In genomic region chr10:80535071-80535470, GRCm38 (mm10) we compare ENCODE assay signal across 9 mouse cellular contexts. TPM values are rescaled to one million over a fixed set of nuclear protein-coding genes. Genes with fewer than 3 reads are reported as not detected.
DNase-seq lines count a peak whose midpoint lies in the region; ATAC-seq and TF ChIP-seq lines count a peak whose summit lies in the region.
"Had no signal": no experiment of that assay in that cellular context is flagged by ENCODE, and none has a peak within 500 bp of the region (broad histone marks: within the 10 kb centered on the region; RNA-seq: fewer than 3 reads in every experiment).

No protein-coding gene starts in this region.

- no peak for TF ChIP-seq CTCF in kidney, postnatal 0 days (IDR thresholded peaks at IDR 0.05; ENCODE audit: low read depth)

- H3K27me3 ChIP-seq in kidney, postnatal 0 days (ENCODE audit: insufficient read depth, low read length) = peaks cover 7% of the 10 kb centered on the region; the same call in 1 of the 2 replicates
- peaks cover 52% of the 10 kb centered on the region for H3K27me3 ChIP-seq in embryonic facial prominence, embryonic 10.5 days (replicated peaks; ENCODE audit: low read depth, poor library complexity, severe bottlenecking)
- no peaks in the 10 kb centered on the region; the same call in 1 of the 2 replicates for H3K27me3 ChIP-seq in liver, embryonic 11.5 days (replicated peaks; ENCODE audit: control insufficient read depth, insufficient read depth, low read length)

- no peak overlapping the region for H3K27ac ChIP-seq in kidney, postnatal 0 days
- H3K27ac ChIP-seq in embryonic facial prominence, embryonic 10.5 days (replicated peaks) = no peak overlapping the region
- H3K27ac ChIP-seq in liver, embryonic 11.5 days (ENCODE audit: low read depth, low read length) = peak overlapping the region; percentile 59; the same call in 1 of the 2 replicates

- 9% methylated on average over 14 of the region's 14 CpGs for WGBS in kidney, postnatal 0 days
- WGBS in embryonic facial prominence, embryonic 10.5 days = 13% methylated on average over 14 of the region's 14 CpGs
- WGBS in liver, embryonic 11.5 days = 8% methylated on average over 14 of the region's 14 CpGs

- H3K4me1 ChIP-seq in kidney, postnatal 0 days (replicated peaks; ENCODE audit: insufficient read depth, low read length) = peaks cover 7% of the 10 kb centered on the region; the same call in 1 of the 2 replicates
- peaks cover 37% of the 10 kb centered on the region for H3K4me1 ChIP-seq in embryonic facial prominence, embryonic 10.5 days
- peaks cover 39% of the 10 kb centered on the region for H3K4me1 ChIP-seq in liver, embryonic 11.5 days (replicated peaks; ENCODE audit: control insufficient read depth, insufficient read depth, low read length)

- H3K4me2 ChIP-seq in kidney, postnatal 0 days (ENCODE audit: low read length) = 0 out of 2 replicates have a peak overlapping the region, but pooled peaks have one; percentile 23
- H3K4me2 ChIP-seq in liver, embryonic 11.5 days = peak overlapping the region; percentile 68

- no peak overlapping the region for H3K9ac ChIP-seq in kidney, postnatal 0 days (ENCODE audit: low read depth, low read length)
- H3K9ac ChIP-seq in liver, embryonic 11.5 days (ENCODE audit: low read depth, low read length) = peak overlapping the region; percentile 39

- H3K36me3 ChIP-seq in kidney, postnatal 0 days (ENCODE audit: insufficient read depth, low read length) = no peaks in the 10 kb centered on the region
- no peaks in the 10 kb centered on the region for H3K36me3 ChIP-seq in embryonic facial prominence, embryonic 10.5 days (replicated peaks)
- H3K36me3 ChIP-seq in liver, embryonic 11.5 days (ENCODE audit: control insufficient read depth, insufficient read depth, low read length) = no peaks in the 10 kb centered on the region

- H3K4me3 ChIP-seq in kidney, postnatal 0 days (replicated peaks; ENCODE audit: low read depth, low read length) = no peak overlapping the region
- peak overlapping the region; percentile 30 for H3K4me3 ChIP-seq in embryonic facial prominence, embryonic 10.5 days
- peak overlapping the region; percentile 43 for H3K4me3 ChIP-seq in liver, embryonic 11.5 days (ENCODE audit: low read depth, low read length)

- ATAC-seq in kidney, postnatal 0 days (replicated peaks; ENCODE audit: low FRiP score, low read depth) = no peak
- ATAC-seq in liver, embryonic 11.5 days (replicated peaks; ENCODE audit: low FRiP score) = peak; percentile 42
- no peak for ATAC-seq in frontal cortex, adult (ENCODE audit: low TSS enrichment)

- H3K9me3 ChIP-seq in kidney, postnatal 0 days (replicated peaks; ENCODE audit: low read length) = no peaks in the 10 kb centered on the region
- H3K9me3 ChIP-seq in embryonic facial prominence, embryonic 10.5 days = no peaks in the 10 kb centered on the region
- no peaks in the 10 kb centered on the region for H3K9me3 ChIP-seq in liver, embryonic 11.5 days (ENCODE audit: control insufficient read depth, low read length)

- no peak for DNase-seq in kidney, postnatal 0 days (ENCODE audit: low spot score)
- DNase-seq in kidney, adult 9 months = no peak
- no peak for DNase-seq in embryonic facial prominence, embryonic 10.5 days (ENCODE audit: low spot score)
- peak; percentile 66 for DNase-seq in liver, embryonic 11.5 days (ENCODE audit: low spot score)
- DNase-seq in spleen, postnatal 14 days (ENCODE audit: low spot score in 2 of 2) = peak; percentile 74 to 76
- DNase-seq in Muller cell, postnatal 12 days (ENCODE audit: inconsistent ontology term) = no peak
- no peak for DNase-seq in layer of hippocampus, postnatal 10 days (ENCODE audit: low spot score in 2 of 2)
- DNase-seq: kidney, postnatal 14 days had no signal

RNA-seq across cellular contexts. Expression of gene Atp8b3, which starts 3.9 kb away (rescaled TPM):
- polyA plus RNA-seq in kidney, postnatal 0 days (2015; fragmentation: Nextera tagmentation; extraction: Ambion mirVana) = 0.09 and 0.16 TPM in 2 replicates
- polyA plus RNA-seq in embryonic facial prominence, embryonic 10.5 days (2016; fragmentation: Nextera tagmentation; extraction: Ambion mirVana) = 0.51 and 0.75 TPM in 2 replicates
- polyA plus RNA-seq in liver, embryonic 11.5 days (2014; fragmentation: Nextera tagmentation; extraction: Ambion mirVana) = 0.12 and 0.23 TPM in 2 replicates
- under 1 TPM; 0.21 to 0.38 TPM for total RNA-seq in layer of hippocampus, postnatal 10 days (2021)

RNA-seq across cellular contexts. Expression of gene Rexo1, which starts 26.3 kb away (rescaled TPM):
- polyA plus RNA-seq in kidney, postnatal 0 days (2015; fragmentation: Nextera tagmentation; extraction: Ambion mirVana) = 16.8 and 17.3 TPM in 2 replicates
- polyA plus RNA-seq in embryonic facial prominence, embryonic 10.5 days (2016; fragmentation: Nextera tagmentation; extraction: Ambion mirVana) = 34.7 and 35.0 TPM in 2 replicates
- 31.8 and 33.4 TPM in 2 replicates for polyA plus RNA-seq in liver, embryonic 11.5 days (2014; fragmentation: Nextera tagmentation; extraction: Ambion mirVana)
- total RNA-seq in layer of hippocampus, postnatal 10 days (2021) = 10 to 100 TPM; 49.5 to 53.9 TPM

RNA-seq across cellular contexts. Expression of gene Onecut3, which starts 40.4 kb away (rescaled TPM):
- polyA plus RNA-seq in kidney, postnatal 0 days (2015; fragmentation: Nextera tagmentation; extraction: Ambion mirVana) = not detected in 2 replicates
- polyA plus RNA-seq in embryonic facial prominence, embryonic 10.5 days (2016; fragmentation: Nextera tagmentation; extraction: Ambion mirVana) = 0.17 and 0.58 TPM in 2 replicates
- polyA plus RNA-seq in liver, embryonic 11.5 days (2014; fragmentation: Nextera tagmentation; extraction: Ambion mirVana) = 0.94 and 1.3 TPM in 2 replicates
- total RNA-seq in layer of hippocampus, postnatal 10 days (2021) = under 1 TPM; 0.07 TPM

RNA-seq across cellular contexts. Expression of gene Klf16, which starts 42.0 kb away (rescaled TPM):
- 8.1 and 8.8 TPM in 2 replicates for polyA plus RNA-seq in kidney, postnatal 0 days (2015; fragmentation: Nextera tagmentation; extraction: Ambion mirVana)
- polyA plus RNA-seq in embryonic facial prominence, embryonic 10.5 days (2016; fragmentation: Nextera tagmentation; extraction: Ambion mirVana) = 8.5 TPM in 2 replicates
- 10.0 and 11.4 TPM in 2 replicates for polyA plus RNA-seq in liver, embryonic 11.5 days (2014; fragmentation: Nextera tagmentation; extraction: Ambion mirVana)
- 10 to 100 TPM; 41.8 to 43.6 TPM for total RNA-seq in layer of hippocampus, postnatal 10 days (2021)

RNA-seq across cellular contexts. Expression of gene Abhd17a, which starts 55.1 kb away (rescaled TPM):
- polyA plus RNA-seq in kidney, postnatal 0 days (2015; fragmentation: Nextera tagmentation; extraction: Ambion mirVana) = 104 and 121 TPM in 2 replicates
- 79.8 and 84.9 TPM in 2 replicates for polyA plus RNA-seq in embryonic facial prominence, embryonic 10.5 days (2016; fragmentation: Nextera tagmentation; extraction: Ambion mirVana)
- 89.7 and 96.5 TPM in 2 replicates for polyA plus RNA-seq in liver, embryonic 11.5 days (2014; fragmentation: Nextera tagmentation; extraction: Ambion mirVana)
- total RNA-seq in layer of hippocampus, postnatal 10 days (2021) = 100 to 1,000 TPM; 179 to 191 TPM

Comparison
In these comparisons a context has a peak if more than half of its experiments do, and no peak if none do; other contexts are left out.
1. DNase-seq: peak in liver, embryonic 11.5 days (single experiment) and spleen, postnatal 14 days (2 of 2); none in kidney, postnatal 0 days (single experiment), kidney, adult 9 months (single experiment), embryonic facial prominence, embryonic 10.5 days (single experiment), Muller cell, postnatal 12 days (single experiment) and layer of hippocampus, postnatal 10 days (0 of 2).